Mouse (Mus musculus): Measurements from ENCODE around the gene Vcp. TPM values are rescaled to one million over a fixed set of nuclear protein-coding genes. Genes with fewer than 3 reads are reported as not detected.

Vcp gene
- polyA plus RNA-seq, 1 experiment, result 130 TPM

DNA sequence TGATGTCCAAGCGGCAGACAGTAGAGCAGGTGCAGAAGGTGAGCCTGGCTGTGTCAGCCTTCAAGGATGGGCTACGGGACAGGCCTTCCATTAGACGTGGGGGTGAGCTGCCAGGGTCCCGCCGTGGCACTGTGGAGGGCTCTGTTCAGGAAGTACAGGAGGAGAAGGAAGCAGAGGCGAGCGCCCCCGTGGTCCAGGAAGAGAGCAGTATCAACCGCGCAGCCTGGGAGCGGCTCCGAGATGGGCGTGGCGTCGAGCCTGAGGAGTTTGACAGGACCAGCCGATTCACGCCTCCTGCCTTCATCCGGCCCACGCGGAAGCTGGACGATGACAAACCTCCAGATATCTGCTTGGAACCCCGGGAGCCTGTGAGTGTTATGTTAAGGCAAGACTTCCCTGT lies 66.7 kb downstream of the Vcp start:
- no peaks in the 10 kb centered on the region for H3K27me3 ChIP-seq (replicated peaks; ENCODE audit: control insufficient read depth, insufficient read depth, low read length)
- DNase-seq, result peak; percentile 57
- no peak overlapping the region; the same call in 1 of the 2 replicates for H3K4me3 ChIP-seq (ENCODE audit: insufficient read depth, low read depth, low read length)
- H3K4me1 ChIP-seq (ENCODE audit: control insufficient read depth, insufficient read depth, low read length), result no peaks in the 10 kb centered on the region
- H3K36me3 ChIP-seq (ENCODE audit: control insufficient read depth, insufficient read depth, low read length), result no peaks in the 10 kb centered on the region
- no peak overlapping the region for H3K27ac ChIP-seq (ENCODE audit: insufficient read depth, low read depth, low read length)
- TF ChIP-seq CTCF (conservative IDR thresholded peaks at IDR 0.05; ENCODE audit: insufficient read depth, insufficient read length, low read depth, low read length) (no peak), POLR2A (IDR thresholded peaks at IDR 0.05; ENCODE audit: low read depth, low read length) (no peak)
- WGBS, result 6% methylated on average over 22 of the region's 22 CpGs

DNA sequence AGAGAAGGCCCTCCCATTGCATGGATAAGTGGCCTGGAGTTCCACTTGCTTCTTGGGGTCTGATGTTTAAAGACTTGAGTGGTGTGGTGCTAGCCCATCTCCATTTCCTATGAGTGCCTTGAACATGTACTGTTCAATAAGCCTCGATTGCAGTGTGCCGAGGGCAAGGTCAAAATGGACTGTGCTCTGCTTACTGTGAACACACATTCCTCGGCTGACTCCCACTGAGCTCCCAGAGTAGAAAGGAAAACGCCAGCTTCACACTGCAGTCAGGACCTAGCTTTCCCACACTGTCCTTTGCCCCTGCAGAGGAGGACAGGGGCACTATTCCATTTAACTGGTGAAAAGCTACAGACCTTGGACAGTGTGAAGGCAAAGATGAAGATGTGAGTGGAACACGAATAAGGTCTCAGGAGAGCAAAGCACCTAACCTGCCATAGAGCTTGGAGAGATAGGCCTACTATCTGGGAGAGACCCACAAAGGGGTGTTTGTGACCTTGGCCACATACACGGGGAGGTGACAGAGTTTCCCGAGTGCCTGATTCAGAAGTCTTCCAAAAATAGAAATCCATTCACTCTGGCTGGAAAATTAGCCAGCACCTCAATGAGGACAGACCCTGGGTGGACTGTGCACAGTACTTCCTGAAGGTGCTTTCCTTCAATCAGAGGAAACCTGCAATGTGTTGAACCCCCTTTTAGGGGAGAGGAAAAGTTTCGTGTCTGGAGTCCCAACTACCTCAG lies 67.9 kb downstream of the Vcp start:
- Histone ChIP-seq H3K4me1 (ENCODE audit: control insufficient read depth, insufficient read depth, low read length) (no peaks in the 10 kb centered on the region), H3K36me3 (ENCODE audit: control insufficient read depth, insufficient read depth, low read length) (no peaks in the 10 kb centered on the region), H3K27me3 (replicated peaks; ENCODE audit: control insufficient read depth, insufficient read depth, low read length) (no peaks in the 10 kb centered on the region), H3K27ac (ENCODE audit: insufficient read depth, low read depth, low read length) (peak overlapping the region; percentile 37; the same call in 1 of the 2 replicates), H3K4me3 (ENCODE audit: insufficient read depth, low read depth, low read length) (no peak overlapping the region)
- TF ChIP-seq POLR2A (IDR thresholded peaks at IDR 0.05; ENCODE audit: low read depth, low read length), result no peak
- no peak for TF ChIP-seq CTCF (conservative IDR thresholded peaks at IDR 0.05; ENCODE audit: insufficient read depth, insufficient read length, low read depth, low read length)
- WGBS, result 47% methylated on average over 8 of the region's 8 CpGs
- DNase-seq, result peak; percentile 42

Other genes with a start within 250 kb of the Vcp start
- 20.4 and 41.3 TPM in 2 replicates for gene Ccl19, start 243.9 kb downstream of the Vcp start, polyA plus RNA-seq (2012; rRNA removed)
- 19.8 and 66.9 TPM in 2 replicates for gene Ccl21a, start 226.5 kb downstream of the Vcp start, polyA plus RNA-seq (2012; rRNA removed)
- gene Fam205a1, start 146.6 kb downstream of the Vcp start, polyA plus RNA-seq (2012; rRNA removed), result 0.05 TPM in 1 of 2 replicates, not detected in the other
- gene Gm12394, start 143.7 kb downstream of the Vcp start, polyA plus RNA-seq (2012; rRNA removed), result not detected in 2 replicates
- not detected in 2 replicates for gene Fam205c, start 126.3 kb downstream of the Vcp start, polyA plus RNA-seq (2012; rRNA removed)
- gene Phf24, start 83.8 kb downstream of the Vcp start, polyA plus RNA-seq (2012; rRNA removed), result 1.1 TPM in 2 replicates
- 6.5 and 8.1 TPM in 2 replicates for gene Dnajb5, start 50.7 kb downstream of the Vcp start, polyA plus RNA-seq (2012; rRNA removed)
- gene 1700022I11Rik, start 30.9 kb downstream of the Vcp start, polyA plus RNA-seq (2012; rRNA removed), result not detected in 2 replicates
- 6.8 and 7.1 TPM in 2 replicates for gene Fancg, start 10.0 kb upstream of the Vcp start, polyA plus RNA-seq (2012; rRNA removed)
- gene Pigo, start 25.3 kb upstream of the Vcp start, polyA plus RNA-seq (2012; rRNA removed), result 24.6 and 28.4 TPM in 2 replicates
- gene Stoml2, start 31.2 kb upstream of the Vcp start, polyA plus RNA-seq (2012; rRNA removed), result 103 and 118 TPM in 2 replicates
- gene Fam214b, start 45.7 kb upstream of the Vcp start, polyA plus RNA-seq (2012; rRNA removed), result 14.4 and 15.6 TPM in 2 replicates
- 5.0 and 5.5 TPM in 2 replicates for gene Unc13b, start 58.4 kb upstream of the Vcp start, polyA plus RNA-seq (2012; rRNA removed)